Mouse (Mus musculus): ENCODE results near the gene Glis3. TPM values are rescaled to one million over a fixed set of nuclear protein-coding genes. Genes with fewer than 3 reads are reported as not detected.

Glis3 gene
- polyA plus RNA-seq, 1 experiment from 2014 or later, result 3.4 TPM

DNA sequence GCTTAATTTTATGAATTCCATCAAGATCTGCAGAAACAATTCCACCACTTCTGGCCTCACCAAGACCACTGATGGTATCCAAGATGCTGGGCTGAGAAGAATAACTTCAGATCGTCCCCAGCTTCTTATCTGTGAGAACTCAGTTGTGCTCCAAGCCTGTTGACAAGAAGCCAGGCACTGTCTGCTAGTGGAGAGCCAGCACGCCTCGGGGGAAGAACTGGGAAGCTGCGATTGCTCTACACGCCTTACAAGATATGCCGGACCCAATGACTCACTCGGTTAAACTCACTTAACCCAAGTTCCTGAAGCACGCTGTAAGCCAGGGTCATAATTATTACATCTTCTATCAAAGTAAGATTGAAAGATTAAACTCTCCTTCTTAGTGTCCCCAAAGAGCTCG lies 16.1 kb downstream of the Glis3 start:
- Histone ChIP-seq H3K27ac (ENCODE audit: low read depth, low read length) (no peak overlapping the region), H3K27me3 (ENCODE audit: control insufficient read depth, insufficient read depth, low read length) (no peaks in the 10 kb centered on the region), H3K9ac (ENCODE audit: low read length) (no peak overlapping the region), H3K4me1 (replicated peaks; ENCODE audit: control insufficient read depth, insufficient read depth, low read length) (no peaks in the 10 kb centered on the region), H3K36me3 (ENCODE audit: control insufficient read depth, insufficient read depth, low read length) (no peaks in the 10 kb centered on the region), H3K9me3 (ENCODE audit: control insufficient read depth, low read length) (no peaks in the 10 kb centered on the region), H3K4me2 (ENCODE audit: low read depth, low read length, severe bottlenecking) (no peak overlapping the region), H3K4me3 (ENCODE audit: low read depth, low read length) (no peak overlapping the region)
- 90% methylated on average over 9 of the region's 9 CpGs for WGBS
- ATAC-seq (replicated peaks; ENCODE audit: low FRiP score), result no peak
- no peak for DNase-seq (ENCODE audit: low spot score)

DNA sequence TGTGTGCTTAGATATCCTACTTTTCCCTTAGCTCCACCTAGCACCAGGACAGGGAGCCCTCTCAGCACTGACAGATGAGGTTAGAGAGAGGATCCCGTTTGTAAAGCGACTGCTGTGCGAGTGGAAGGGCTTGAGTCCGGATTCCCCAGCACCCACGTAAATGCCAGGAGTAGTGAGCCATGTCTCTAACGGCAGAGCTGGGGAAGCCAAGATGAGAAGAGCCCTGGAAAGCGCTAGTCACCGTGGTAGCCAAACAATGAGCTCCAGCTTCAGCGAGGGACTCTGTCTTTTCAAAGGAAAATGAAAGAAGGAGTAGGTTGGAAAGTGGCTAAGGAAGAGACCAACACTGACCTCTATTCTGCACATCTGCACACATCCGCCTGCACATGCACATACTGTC lies 16.7 kb downstream of the Glis3 start:
- Histone ChIP-seq H3K27me3 (ENCODE audit: control insufficient read depth, insufficient read depth, low read length) (no peaks in the 10 kb centered on the region), H3K4me1 (replicated peaks; ENCODE audit: control insufficient read depth, insufficient read depth, low read length) (no peaks in the 10 kb centered on the region), H3K4me2 (ENCODE audit: low read depth, low read length, severe bottlenecking) (no peak overlapping the region), H3K9ac (ENCODE audit: low read length) (no peak overlapping the region), H3K36me3 (ENCODE audit: control insufficient read depth, insufficient read depth, low read length) (no peaks in the 10 kb centered on the region), H3K4me3 (ENCODE audit: low read depth, low read length) (no peak overlapping the region), H3K9me3 (ENCODE audit: control insufficient read depth, low read length) (no peaks in the 10 kb centered on the region), H3K27ac (ENCODE audit: low read depth, low read length) (no peak overlapping the region)
- WGBS, result 51% methylated on average over 10 of the region's 10 CpGs
- DNase-seq (ENCODE audit: low spot score) (no peak), ATAC-seq (replicated peaks; ENCODE audit: low FRiP score) (no peak)

- WGBS, result 65% methylated on average over 8 of the region's 8 CpGs
Observed at GRCm38 (mm10) chr19:28662474-28662873, 17.4 kb downstream of the Glis3 start.

GRCm38 (mm10) chr19:28660912-28661311 lies 19.0 kb downstream of the Glis3 start:
- Histone ChIP-seq H3K4me1 (replicated peaks; ENCODE audit: control insufficient read depth, insufficient read depth, low read length) (0 out of 2 replicates have a peak, but pooled peaks cover 2% of the 10 kb centered on the region), H3K27me3 (ENCODE audit: control insufficient read depth, insufficient read depth, low read length) (no peaks in the 10 kb centered on the region), H3K4me3 (ENCODE audit: low read depth, low read length) (no peak overlapping the region), H3K4me2 (ENCODE audit: low read depth, low read length, severe bottlenecking) (no peak overlapping the region), H3K36me3 (ENCODE audit: control insufficient read depth, insufficient read depth, low read length) (no peaks in the 10 kb centered on the region), H3K9me3 (ENCODE audit: control insufficient read depth, low read length) (no peaks in the 10 kb centered on the region), H3K27ac (ENCODE audit: low read depth, low read length) (no peak overlapping the region), H3K9ac (ENCODE audit: low read length) (no peak overlapping the region)
- ATAC-seq (replicated peaks; ENCODE audit: low FRiP score), result no peak
- 91% methylated on average over 7 of the region's 7 CpGs for WGBS
- no peak for DNase-seq (ENCODE audit: low spot score)

More at GRCm38 (mm10) chr19:28662474-28662873, 17.4 kb downstream of the Glis3 start:
- no peak overlapping the region for H3K9ac ChIP-seq (ENCODE audit: low read length)
- H3K27ac ChIP-seq (ENCODE audit: low read depth, low read length), result no peak overlapping the region
- no peaks in the 10 kb centered on the region for H3K9me3 ChIP-seq (ENCODE audit: control insufficient read depth, low read length)
- H3K4me1 ChIP-seq (replicated peaks; ENCODE audit: control insufficient read depth, insufficient read depth, low read length), result no peaks in the 10 kb centered on the region
- DNase-seq (ENCODE audit: low spot score), result no peak
- H3K4me3 ChIP-seq (ENCODE audit: low read depth, low read length), result no peak overlapping the region
- no peaks in the 10 kb centered on the region for H3K36me3 ChIP-seq (ENCODE audit: control insufficient read depth, insufficient read depth, low read length)
- ATAC-seq (replicated peaks; ENCODE audit: low FRiP score), result no peak
- no peak overlapping the region for H3K4me2 ChIP-seq (ENCODE audit: low read depth, low read length, severe bottlenecking)
- no peaks in the 10 kb centered on the region for H3K27me3 ChIP-seq (ENCODE audit: control insufficient read depth, insufficient read depth, low read length)

DNA sequence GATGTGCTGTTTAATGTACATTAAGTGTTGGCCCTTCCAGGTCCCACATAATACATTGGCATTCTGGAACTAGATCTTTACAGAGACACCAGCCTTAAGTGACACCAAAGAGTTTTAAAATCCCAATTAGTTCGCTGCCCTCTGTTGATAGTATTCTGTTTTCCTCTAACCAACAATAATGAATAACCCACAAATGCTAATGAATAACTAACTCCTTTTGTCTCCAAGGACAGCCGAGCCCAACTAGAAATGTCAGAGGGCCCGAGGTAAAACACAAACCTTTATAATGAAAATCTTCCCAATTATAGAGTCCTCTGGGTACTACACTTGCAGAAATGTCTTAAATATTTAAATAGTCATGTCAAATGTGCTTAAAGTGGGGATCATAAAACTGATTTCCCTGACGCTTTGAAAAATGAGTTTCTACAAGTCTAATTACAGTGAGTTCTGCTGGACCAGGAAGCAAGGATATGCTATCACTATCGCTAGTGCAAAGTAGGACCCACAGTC lies 22.1 kb downstream of the Glis3 start:
- Histone ChIP-seq H3K27me3 (ENCODE audit: control insufficient read depth, insufficient read depth, low read length) (no peaks in the 10 kb centered on the region), H3K9me3 (ENCODE audit: control insufficient read depth, low read length) (no peaks in the 10 kb centered on the region), H3K9ac (ENCODE audit: low read length) (no peak overlapping the region), H3K27ac (ENCODE audit: low read depth, low read length) (no peak overlapping the region), H3K4me3 (ENCODE audit: low read depth, low read length) (no peak overlapping the region), H3K4me2 (ENCODE audit: low read depth, low read length, severe bottlenecking) (no peak overlapping the region), H3K4me1 (replicated peaks; ENCODE audit: control insufficient read depth, insufficient read depth, low read length) (0 out of 2 replicates have a peak, but pooled peaks cover 2% of the 10 kb centered on the region), H3K36me3 (ENCODE audit: control insufficient read depth, insufficient read depth, low read length) (no peaks in the 10 kb centered on the region)
- 51% methylated on average over 5 of the region's 5 CpGs for whole genome bisulfite sequencing
- no peak for DNase-seq (ENCODE audit: low spot score)
- no peak for ATAC-seq (replicated peaks; ENCODE audit: low FRiP score)

- Histone ChIP-seq H3K27ac (ENCODE audit: low read depth, low read length) (no peak overlapping the region), H3K27me3 (ENCODE audit: control insufficient read depth, insufficient read depth, low read length) (no peaks in the 10 kb centered on the region), H3K9me3 (ENCODE audit: control insufficient read depth, low read length) (no peaks in the 10 kb centered on the region), H3K9ac (ENCODE audit: low read length) (no peak overlapping the region), H3K4me1 (replicated peaks; ENCODE audit: control insufficient read depth, insufficient read depth, low read length) (0 out of 2 replicates have a peak, but pooled peaks cover 2% of the 10 kb centered on the region), H3K4me2 (ENCODE audit: low read depth, low read length, severe bottlenecking) (no peak overlapping the region), H3K36me3 (ENCODE audit: control insufficient read depth, insufficient read depth, low read length) (no peaks in the 10 kb centered on the region), H3K4me3 (ENCODE audit: low read depth, low read length) (no peak overlapping the region)
- DNase-seq (ENCODE audit: low spot score) (no peak), ATAC-seq (replicated peaks; ENCODE audit: low FRiP score) (no peak)
- WGBS, result 81% methylated on average over 6 of the region's 6 CpGs
Observed at GRCm38 (mm10) chr19:28656882-28657281, 23.0 kb downstream of the Glis3 start.

- Histone ChIP-seq H3K4me2 (ENCODE audit: low read depth, low read length, severe bottlenecking) (no peak overlapping the region), H3K9ac (ENCODE audit: low read length) (no peak overlapping the region), H3K27ac (ENCODE audit: low read depth, low read length) (no peak overlapping the region), H3K27me3 (ENCODE audit: control insufficient read depth, insufficient read depth, low read length) (no peaks in the 10 kb centered on the region), H3K4me1 (replicated peaks; ENCODE audit: control insufficient read depth, insufficient read depth, low read length) (0 out of 2 replicates have a peak, but pooled peaks cover 2% of the 10 kb centered on the region), H3K9me3 (ENCODE audit: control insufficient read depth, low read length) (no peaks in the 10 kb centered on the region), H3K36me3 (ENCODE audit: control insufficient read depth, insufficient read depth, low read length) (no peaks in the 10 kb centered on the region), H3K4me3 (ENCODE audit: low read depth, low read length) (no peak overlapping the region)
- WGBS, result 78% methylated on average over 7 of the region's 7 CpGs
- ATAC-seq (replicated peaks; ENCODE audit: low FRiP score) (no peak), DNase-seq (ENCODE audit: low spot score) (no peak)
Observed at GRCm38 (mm10) chr19:28655166-28655565, 24.7 kb downstream of the Glis3 start.

DNA sequence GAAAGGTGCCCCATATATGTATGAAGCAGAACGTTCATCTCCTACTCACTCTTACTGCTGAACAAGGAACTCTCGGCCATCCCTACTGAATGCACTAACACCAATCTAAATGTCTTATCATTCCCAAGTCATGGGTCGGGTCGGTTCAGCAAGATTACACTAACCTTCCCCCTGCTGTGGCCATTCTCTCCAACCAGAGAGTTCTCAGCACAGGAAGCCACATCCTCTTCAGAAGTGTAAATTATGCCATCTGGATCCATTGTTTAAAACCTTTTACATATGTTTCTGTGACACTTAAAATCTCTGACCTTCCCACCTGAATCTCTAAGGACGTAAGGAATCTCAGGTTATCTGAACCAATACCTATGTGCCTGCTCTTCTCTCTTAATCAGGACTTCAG lies 29.0 kb downstream of the Glis3 start:
- no peak for ATAC-seq (replicated peaks; ENCODE audit: low FRiP score)
- WGBS, result 83% methylated on average over 5 of the region's 5 CpGs

GRCm38 (mm10) chr19:28649489-28649888 lies 30.4 kb downstream of the Glis3 start:
- H3K27me3 ChIP-seq (ENCODE audit: control insufficient read depth, insufficient read depth, low read length), result no peaks in the 10 kb centered on the region
- WGBS, result 71% methylated on average over 5 of the region's 5 CpGs
- H3K36me3 ChIP-seq (ENCODE audit: control insufficient read depth, insufficient read depth, low read length), result no peaks in the 10 kb centered on the region
- DNase-seq (ENCODE audit: low spot score) (no peak), ATAC-seq (replicated peaks; ENCODE audit: low FRiP score) (0 out of 2 replicates have a peak, but pooled peaks have one; percentile 49)
- H3K4me1 ChIP-seq (replicated peaks; ENCODE audit: control insufficient read depth, insufficient read depth, low read length), result no peaks in the 10 kb centered on the region
- H3K9ac ChIP-seq (ENCODE audit: low read length), result no peak overlapping the region
- H3K27ac ChIP-seq (ENCODE audit: low read depth, low read length), result no peak overlapping the region
- no peak overlapping the region for H3K4me3 ChIP-seq (ENCODE audit: low read depth, low read length)
- no peaks in the 10 kb centered on the region for H3K9me3 ChIP-seq (ENCODE audit: control insufficient read depth, low read length)
- H3K4me2 ChIP-seq (ENCODE audit: low read depth, low read length, severe bottlenecking), result no peak overlapping the region

More for the DNA sequence above, 29.0 kb downstream of the Glis3 start:
- H3K36me3 ChIP-seq (ENCODE audit: control insufficient read depth, insufficient read depth, low read length), result no peaks in the 10 kb centered on the region
- no peak for DNase-seq (ENCODE audit: low spot score)
- no peak overlapping the region for H3K27ac ChIP-seq (ENCODE audit: low read depth, low read length)
- H3K9ac ChIP-seq (ENCODE audit: low read length), result no peak overlapping the region
- H3K4me3 ChIP-seq (ENCODE audit: low read depth, low read length), result no peak overlapping the region
- H3K4me1 ChIP-seq (replicated peaks; ENCODE audit: control insufficient read depth, insufficient read depth, low read length), result no peaks in the 10 kb centered on the region
- H3K27me3 ChIP-seq (ENCODE audit: control insufficient read depth, insufficient read depth, low read length), result no peaks in the 10 kb centered on the region
- no peak overlapping the region for H3K4me2 ChIP-seq (ENCODE audit: low read depth, low read length, severe bottlenecking)
- H3K9me3 ChIP-seq (ENCODE audit: control insufficient read depth, low read length), result no peaks in the 10 kb centered on the region

Measured in forebrain, embryonic 11.5 days (tissue).